Mouse (Mus musculus): Measurements from ENCODE around the gene Cldn24.

DNA sequence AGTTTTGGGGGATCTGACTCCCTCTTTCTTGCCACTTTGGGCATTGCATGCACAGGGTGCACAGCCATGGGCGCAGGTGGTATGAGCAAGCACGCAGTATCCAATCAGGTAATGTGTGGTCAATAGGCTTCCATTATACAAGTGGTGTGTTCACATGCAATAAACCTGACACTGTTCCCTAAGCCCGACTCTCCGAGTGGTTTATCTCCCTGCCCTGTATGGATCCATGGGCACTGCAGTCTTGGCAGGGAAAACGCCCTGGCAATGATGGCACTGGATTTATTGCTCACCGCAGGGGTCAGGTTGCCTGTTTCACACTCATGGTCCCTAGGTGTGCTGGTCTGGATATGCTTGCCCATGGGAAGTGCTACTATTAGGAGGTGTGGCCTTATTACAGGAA, 26.0 kb downstream of the Cldn24 start:
- TF ChIP-seq MYC (IDR thresholded peaks at IDR 0.05; ENCODE audit: low read depth, low read length) (no peak), MAFK (IDR thresholded peaks at IDR 0.05; ENCODE audit: borderline replicate concordance, low read depth, low read length) (no peak), EP300 (IDR thresholded peaks at IDR 0.05; ENCODE audit: low read depth in 1 of 2, low read length in 2 of 2) (no peak), POLR2A (IDR thresholded peaks at IDR 0.05; ENCODE audit: control insufficient read depth in 1 of 2, insufficient read depth in 1 of 2, low read depth in 1 of 2, low read length in 2 of 2, poor library complexity in 1 of 2) (no peak), RCOR1 (IDR thresholded peaks at IDR 0.05; ENCODE audit: low read depth, low read length) (no peak), TAL1 (IDR thresholded peaks at IDR 0.05; ENCODE audit: low read length) (no peak), CTCF (IDR thresholded peaks at IDR 0.05 in 2 of 3, conservative IDR thresholded peaks at IDR 0.05 in 1 of 3; ENCODE audit: control insufficient read depth in 1 of 3, insufficient read depth in 1 of 3, low read depth in 2 of 3, low read length in 3 of 3, poor library complexity in 1 of 3, severe bottlenecking in 1 of 3) (no peak), ZKSCAN1 (IDR thresholded peaks at IDR 0.05; ENCODE audit: low read depth, low read length) (no peak), ELF1 (IDR thresholded peaks at IDR 0.05; ENCODE audit: low read depth, low read length) (no peak)
